Mouse (Mus musculus) hindbrain, embryonic 16.5 days (tissue): Measurements from ENCODE around the gene Frs3. TPM values are rescaled to one million over a fixed set of nuclear protein-coding genes. Genes with fewer than 3 reads are reported as not detected.

Source experiments
- ATAC-seq: fragments of 200-750 bp; cut with Nextera tagmentation; 2 replicates; pipeline ENCODE4 v1.8.0; 2017; ENCODE audit warnings: moderate TSS enrichment, moderate library complexity
- H3K27ac ChIP-seq: fragments of 300-500 bp; sonication (generic); 2 replicates; pipeline ENCODE4 v1.5.1; 2014; ENCODE audit warnings: low read depth, mild to moderate bottlenecking, control low read depth, low read length, moderate library complexity
- H3K27me3 ChIP-seq: fragments of 300-500 bp; sonication (generic); replicated peaks from 2 replicates; pipeline ENCODE4 v1.6.1; 2014; ENCODE audit warnings: low read length; ENCODE audit not compliant: control insufficient read depth, insufficient read depth
- H3K36me3 ChIP-seq: fragments of 300-500 bp; sonication (generic); 2 replicates; pipeline ENCODE4 v1.6.1; 2014; ENCODE audit warnings: mild to moderate bottlenecking, low read length, moderate library complexity, mixed read lengths; ENCODE audit not compliant: control insufficient read depth, insufficient read depth
- H3K4me1 ChIP-seq: fragments of 300-500 bp; sonication (generic); 2 replicates; pipeline ENCODE4 v1.6.1; 2014; ENCODE audit warnings: low read depth, low read length; ENCODE audit not compliant: control insufficient read depth, insufficient read depth
- H3K4me2 ChIP-seq: fragments of 300-500 bp; sonication (generic); 2 replicates; pipeline ENCODE4 v1.6.1; 2014; ENCODE audit warnings: mild to moderate bottlenecking, low read length, control low read depth, moderate library complexity
- H3K4me3 ChIP-seq: fragments of 300-500 bp; sonication (generic); 2 replicates; pipeline ENCODE4 v1.5.1; 2014; ENCODE audit warnings: mild to moderate bottlenecking, low read length, control low read depth, moderate library complexity
- H3K9ac ChIP-seq: fragments of 300-500 bp; sonication (generic); 2 replicates; pipeline ENCODE4 v1.6.1; 2014; ENCODE audit warnings: low read depth, mild to moderate bottlenecking, control low read depth, low read length, moderate library complexity
- H3K9me3 ChIP-seq: fragments of 300-500 bp; sonication (generic); 2 replicates; pipeline ENCODE4 v1.6.1; 2014; ENCODE audit warnings: mild to moderate bottlenecking, low read length, moderate library complexity; ENCODE audit not compliant: control insufficient read depth
- WGBS: fragments of 180-500 bp; shearing (Covaris S2); extraction: QIAGEN DNeasy Blood & Tissue Kit; methylation state at CpG from one replicate; pipeline ENCODE4 v1.1.7; 2014; 5-methylcytosine and 5-hydroxymethylcytosine counted together
- polyA plus RNA-seq: library from polyadenylated mRNA; unstranded; fragments of >200 nt; fragmentation: Nextera tagmentation; extraction: Ambion mirVana; gene quantifications from 2 replicates; pipeline ENCODE4 v1.2.1, GENCODE M21; 2015

Frs3 gene
- polyA plus RNA-seq, 1 experiment from 2014 or later: 58.1 TPM

DNA sequence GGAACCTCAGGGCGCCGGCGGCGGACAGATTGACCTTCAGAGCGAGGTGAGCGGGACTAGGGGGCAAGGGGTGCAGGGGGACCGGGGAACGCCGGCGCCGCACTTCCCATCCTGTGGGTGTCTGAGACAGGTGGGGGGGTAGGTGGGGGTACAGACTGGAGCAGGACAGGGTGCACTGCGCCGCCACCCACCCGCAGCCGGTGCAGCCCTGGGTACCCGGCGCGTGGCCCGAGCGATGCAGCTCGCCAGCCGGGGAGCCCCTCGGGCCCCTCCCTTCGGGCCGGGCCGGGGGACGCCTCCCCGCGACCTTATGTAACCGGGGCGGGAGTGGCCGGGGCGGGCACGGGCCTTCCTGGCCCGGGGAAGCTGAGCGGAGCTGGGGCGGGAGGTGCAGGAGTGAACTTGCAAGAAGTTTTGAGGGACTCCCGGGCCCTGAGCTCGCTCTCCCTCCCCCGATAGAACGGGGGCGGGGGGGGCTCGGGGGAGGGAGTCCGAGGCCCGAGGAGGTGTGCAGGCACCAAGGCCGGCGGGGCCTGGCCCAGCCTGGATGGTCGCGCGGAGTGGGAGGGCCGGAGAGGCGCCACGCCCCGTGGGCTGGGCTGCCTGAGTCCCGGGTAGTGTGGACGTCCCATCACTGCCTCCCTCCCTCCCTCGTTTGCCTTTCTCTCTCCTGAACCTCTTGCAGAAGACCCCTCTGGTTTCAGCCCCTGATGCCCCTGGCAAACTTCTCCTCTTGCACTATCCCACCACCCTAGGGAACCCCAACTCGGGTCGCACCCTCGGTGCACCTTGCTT is 48.6 kb downstream of the Frs3 start:
- peak overlapping the region; percentile 58 for H3K27ac ChIP-seq
- peaks cover 10% of the 10 kb centered on the region; the same call in 1 of the 2 replicates for H3K27me3 ChIP-seq
- under 1% methylated on average over 39 of the region's 60 CpGs for WGBS
- H3K9me3 ChIP-seq: no peaks in the 10 kb centered on the region
- H3K4me2 ChIP-seq: peak overlapping the region; percentile 92
- H3K36me3 ChIP-seq: no peaks in the 10 kb centered on the region
- H3K4me1 ChIP-seq: peaks cover 15% of the 10 kb centered on the region
- peak; percentile 84 for ATAC-seq
- peak overlapping the region; percentile 64 for H3K4me3 ChIP-seq
- peak overlapping the region; percentile 72 for H3K9ac ChIP-seq

DNA sequence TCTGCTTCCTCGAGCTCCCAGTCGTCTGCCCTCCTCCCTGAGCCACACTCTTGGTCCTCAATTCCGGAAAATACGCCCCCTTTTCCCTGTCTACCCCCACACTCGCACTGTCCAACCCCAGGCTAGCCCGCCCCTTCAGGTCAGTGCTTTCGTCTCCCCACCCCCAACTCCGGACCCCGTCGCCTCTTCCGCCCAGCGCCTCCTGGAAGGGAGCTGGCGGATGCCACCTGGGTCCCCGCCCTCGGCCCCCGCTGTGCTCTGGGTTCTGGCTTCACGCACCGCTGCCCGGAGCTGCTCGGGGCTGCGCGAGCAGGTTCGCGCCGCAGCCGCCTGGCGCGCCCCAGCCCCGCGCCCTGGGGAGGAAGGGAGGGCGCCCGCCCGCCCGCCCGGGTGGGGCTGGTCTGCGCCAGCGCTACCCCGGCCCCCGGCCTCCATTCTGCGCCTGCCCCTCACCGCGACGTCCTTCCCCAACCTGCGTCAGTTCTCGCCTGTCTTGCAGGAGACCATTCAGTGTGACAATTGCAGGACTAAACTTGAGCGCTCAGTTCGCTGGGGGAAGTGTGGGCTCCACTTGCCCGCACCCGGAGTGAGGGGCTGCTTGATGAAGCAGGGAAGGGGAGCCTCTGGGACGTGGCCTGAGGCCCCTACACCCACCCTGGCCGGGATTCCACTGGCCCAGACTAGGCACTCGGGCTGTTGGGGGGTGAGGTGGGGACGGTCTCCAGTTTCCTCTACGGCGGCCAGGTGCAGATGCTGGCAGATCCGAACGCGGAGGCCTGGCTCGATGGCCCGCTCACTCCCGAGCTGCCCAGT is 49.4 kb downstream of the Frs3 start:
- no peaks in the 10 kb centered on the region for H3K36me3 ChIP-seq
- peak; percentile 19 for ATAC-seq
- H3K4me1 ChIP-seq: peaks cover 15% of the 10 kb centered on the region
- peak overlapping the region; percentile 65 for H3K9ac ChIP-seq
- 2% methylated on average over 49 of the region's 61 CpGs for WGBS
- H3K27me3 ChIP-seq: peaks cover 10% of the 10 kb centered on the region; the same call in 1 of the 2 replicates
- H3K4me2 ChIP-seq: peak overlapping the region; percentile 92
- H3K27ac ChIP-seq: no peak overlapping the region; the same call in 1 of the 2 replicates
- peak overlapping the region; percentile 64 for H3K4me3 ChIP-seq
- H3K9me3 ChIP-seq: no peaks in the 10 kb centered on the region

DNA sequence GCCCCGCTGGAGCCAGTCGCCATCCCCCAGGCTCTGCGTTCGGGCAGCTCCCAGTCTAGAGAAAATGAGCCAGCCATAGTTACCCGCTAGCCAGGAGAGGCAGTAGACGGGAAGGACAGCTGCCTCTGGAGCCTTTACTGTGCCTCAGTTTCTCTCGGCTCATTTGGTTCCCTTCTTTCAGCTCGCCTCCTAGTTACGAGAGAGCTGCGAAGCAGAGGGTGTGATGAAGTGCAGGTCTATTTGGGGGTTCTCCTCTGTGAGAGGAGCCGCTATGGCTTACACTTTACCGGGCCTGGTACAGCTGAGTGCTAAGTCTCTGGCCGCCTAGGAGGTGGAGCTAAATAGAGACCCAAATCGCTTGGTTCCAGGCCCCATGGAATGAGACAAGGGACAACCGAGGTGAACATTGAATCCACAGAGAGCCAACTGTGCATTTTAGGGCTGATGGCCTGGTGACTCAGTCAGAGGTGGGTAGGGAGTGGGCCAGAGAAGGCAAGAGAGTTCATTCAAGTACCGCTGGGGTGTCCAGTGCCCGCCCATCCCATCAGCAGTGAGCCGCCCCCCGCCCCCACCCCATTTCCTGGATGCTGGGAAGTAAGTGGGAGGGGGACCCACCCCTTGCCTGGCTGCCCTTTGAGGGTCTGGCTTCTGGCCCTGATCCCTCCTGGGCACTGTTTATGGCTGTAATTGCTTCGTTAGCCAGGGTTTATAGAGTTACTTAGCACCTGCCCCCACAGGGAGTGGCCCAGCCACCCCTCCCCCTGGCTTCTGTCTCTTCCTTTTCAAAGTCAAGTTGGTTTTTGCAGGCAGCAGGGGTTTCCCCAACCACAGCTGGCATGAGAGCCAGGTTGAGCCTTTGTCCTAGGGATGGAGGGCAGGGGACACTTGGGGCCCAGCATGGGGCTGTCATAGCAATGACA is 50.3 kb downstream of the Frs3 start:
- H3K27me3 ChIP-seq: peaks cover 10% of the 10 kb centered on the region; the same call in 1 of the 2 replicates

DNA sequence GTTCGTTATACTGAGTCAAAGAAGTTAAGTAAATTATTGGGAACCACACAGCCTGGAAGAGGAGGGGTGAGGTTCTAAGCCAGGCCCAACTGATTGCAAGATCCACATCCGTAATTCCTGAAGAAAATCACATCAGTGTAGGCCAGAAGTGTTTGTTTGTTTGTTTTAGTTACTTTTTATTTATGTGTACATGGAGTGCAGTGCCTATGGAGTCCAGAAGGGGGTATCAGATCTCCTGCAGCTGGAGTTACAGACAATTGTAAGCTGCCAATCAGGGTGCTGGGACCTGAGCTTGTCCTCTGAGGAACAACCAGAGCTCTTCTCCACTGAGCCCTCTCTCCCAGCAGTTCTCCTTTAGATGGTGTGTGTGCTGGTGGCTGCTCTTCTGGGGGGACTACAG is 51.4 kb downstream of the Frs3 start:
- peaks cover 15% of the 10 kb centered on the region for H3K4me1 ChIP-seq
- H3K4me3 ChIP-seq: no peak overlapping the region
- H3K4me2 ChIP-seq: no peak overlapping the region
- H3K9me3 ChIP-seq: no peaks in the 10 kb centered on the region
- no peak overlapping the region for H3K27ac ChIP-seq
- no peak overlapping the region for H3K9ac ChIP-seq
- peaks cover 10% of the 10 kb centered on the region; the same call in 1 of the 2 replicates for H3K27me3 ChIP-seq
- H3K36me3 ChIP-seq: no peaks in the 10 kb centered on the region
- WGBS: 67% methylated on average over 2 of the region's 2 CpGs
- no peak for ATAC-seq

More for the DNA sequence above, 50.3 kb downstream of the Frs3 start:
- WGBS: 5% methylated on average over 19 of the region's 20 CpGs
- H3K27ac ChIP-seq: no peak overlapping the region
- no peaks in the 10 kb centered on the region for H3K36me3 ChIP-seq
- peak overlapping the region; percentile 64 for H3K4me3 ChIP-seq
- no peaks in the 10 kb centered on the region for H3K9me3 ChIP-seq
- ATAC-seq: no peak
- peak overlapping the region; percentile 92 for H3K4me2 ChIP-seq
- H3K4me1 ChIP-seq: peaks cover 15% of the 10 kb centered on the region
- peak overlapping the region; percentile 65; the same call in 1 of the 2 replicates for H3K9ac ChIP-seq

DNA sequence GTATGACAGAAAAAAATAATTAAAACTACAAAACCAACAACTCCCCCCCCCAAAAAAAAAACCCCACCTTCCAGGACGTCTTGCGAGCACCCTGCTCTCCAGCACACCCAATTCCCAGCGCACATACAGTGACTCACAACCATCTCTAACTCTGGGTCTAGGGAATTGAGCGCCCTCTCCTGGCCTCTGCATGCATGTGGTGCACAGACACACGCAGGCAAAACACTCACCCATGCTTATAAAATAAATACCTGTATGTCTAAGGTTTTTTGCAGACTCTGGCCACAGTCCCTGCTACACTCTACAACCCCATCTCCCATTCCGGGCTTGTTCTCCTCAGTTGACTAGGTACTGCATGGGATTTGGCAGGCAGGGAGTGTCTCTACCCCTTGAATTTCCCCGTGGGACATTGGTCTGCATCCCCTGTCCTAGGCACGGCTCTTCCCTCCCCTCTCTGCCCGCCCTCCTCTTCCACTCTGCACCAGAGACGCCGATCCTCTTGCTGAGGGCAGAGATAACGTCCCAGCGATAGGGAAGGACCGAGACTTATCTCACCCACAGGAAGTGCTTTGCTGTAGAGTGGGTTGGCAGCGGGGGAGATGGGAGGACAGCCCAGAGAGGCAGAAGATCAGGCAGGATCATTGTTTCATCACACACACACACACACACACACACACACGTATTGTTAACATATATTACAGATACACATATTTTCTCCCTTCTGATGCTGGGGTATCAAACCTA is 54.3 kb downstream of the Frs3 start:
- WGBS: 53% methylated on average over 16 of the region's 16 CpGs
- no peaks in the 10 kb centered on the region for H3K36me3 ChIP-seq

DNA sequence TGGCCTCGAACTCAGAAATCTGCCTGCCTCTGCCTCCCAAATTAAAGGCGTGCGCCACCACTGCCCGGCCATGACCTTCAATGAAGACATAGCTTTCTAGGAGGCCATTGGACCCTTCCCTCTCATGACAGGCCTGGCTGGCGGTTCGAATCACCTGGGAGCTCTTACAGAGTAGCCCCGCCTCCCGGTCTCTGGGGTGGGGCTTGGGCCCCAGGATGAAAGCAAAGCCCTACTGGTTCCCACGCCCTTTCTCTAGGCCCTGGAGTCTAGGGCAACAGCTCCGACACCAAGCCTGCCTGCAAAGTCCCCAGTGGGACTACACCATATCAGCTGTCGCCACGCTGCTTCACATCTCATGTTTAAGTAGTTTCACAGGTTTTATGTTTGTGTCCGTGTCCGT is 55.3 kb downstream of the Frs3 start:
- H3K9ac ChIP-seq: no peak overlapping the region
- H3K9me3 ChIP-seq: no peaks in the 10 kb centered on the region
- H3K27ac ChIP-seq: no peak overlapping the region
- no peak overlapping the region for H3K4me3 ChIP-seq
- ATAC-seq: no peak
- H3K4me1 ChIP-seq: peaks cover 2% of the 10 kb centered on the region; the same call in 1 of the 2 replicates
- no peak overlapping the region for H3K4me2 ChIP-seq
- no peaks in the 10 kb centered on the region for H3K36me3 ChIP-seq
- WGBS: 89% methylated on average over 14 of the region's 14 CpGs
- no peaks in the 10 kb centered on the region for H3K27me3 ChIP-seq

More for the DNA sequence above, 54.3 kb downstream of the Frs3 start:
- Histone ChIP-seq H3K4me3 (no peak overlapping the region), H3K9ac (no peak overlapping the region), H3K4me1 (peaks cover 7% of the 10 kb centered on the region), H3K27ac (no peak overlapping the region), H3K4me2 (no peak overlapping the region), H3K9me3 (no peaks in the 10 kb centered on the region), H3K27me3 (peaks cover 2% of the 10 kb centered on the region; the same call in 1 of the 2 replicates)
- ATAC-seq: no peak

DNA sequence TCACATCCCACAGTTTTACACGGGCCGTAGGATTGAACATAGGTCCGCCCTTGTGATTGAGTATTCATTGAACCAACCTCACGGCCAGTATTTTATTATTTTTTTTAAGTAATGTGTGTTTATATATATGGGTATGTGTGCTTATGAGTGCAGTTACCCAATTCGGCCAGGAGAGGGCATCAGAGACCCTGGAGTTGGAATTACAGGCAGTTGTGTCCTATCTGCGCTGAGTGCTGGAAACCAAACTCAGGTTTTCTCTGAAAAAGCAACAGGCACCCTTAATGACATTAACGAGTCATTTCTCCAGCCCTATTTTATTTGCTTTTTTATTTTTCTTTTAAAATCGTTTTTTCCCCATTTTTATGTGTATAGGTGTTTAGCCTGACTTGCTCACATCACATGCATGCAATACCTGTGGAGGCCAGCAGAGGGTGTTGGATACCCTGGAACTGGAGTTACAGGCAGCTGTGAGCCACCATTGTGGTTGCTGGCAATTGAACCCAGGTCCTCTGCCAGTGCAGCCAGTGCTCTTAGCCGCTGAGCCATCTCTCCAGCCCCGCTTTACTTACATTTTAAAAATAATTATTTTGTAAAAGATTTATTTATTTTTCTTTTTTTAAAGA is 56.0 kb downstream of the Frs3 start:
- no peak overlapping the region for H3K9ac ChIP-seq
- H3K4me1 ChIP-seq: no peaks in the 10 kb centered on the region
- no peaks in the 10 kb centered on the region for H3K36me3 ChIP-seq
- H3K27ac ChIP-seq: no peak overlapping the region
- no peak overlapping the region for H3K4me2 ChIP-seq
- no peaks in the 10 kb centered on the region for H3K27me3 ChIP-seq
- no peak overlapping the region for H3K4me3 ChIP-seq
- WGBS: 87% methylated on average over 10 of the region's 10 CpGs
- no peak for ATAC-seq
- H3K9me3 ChIP-seq: no peaks in the 10 kb centered on the region
